Mouse (Mus musculus): ENCODE results near the gene Ywhag.

DNA sequence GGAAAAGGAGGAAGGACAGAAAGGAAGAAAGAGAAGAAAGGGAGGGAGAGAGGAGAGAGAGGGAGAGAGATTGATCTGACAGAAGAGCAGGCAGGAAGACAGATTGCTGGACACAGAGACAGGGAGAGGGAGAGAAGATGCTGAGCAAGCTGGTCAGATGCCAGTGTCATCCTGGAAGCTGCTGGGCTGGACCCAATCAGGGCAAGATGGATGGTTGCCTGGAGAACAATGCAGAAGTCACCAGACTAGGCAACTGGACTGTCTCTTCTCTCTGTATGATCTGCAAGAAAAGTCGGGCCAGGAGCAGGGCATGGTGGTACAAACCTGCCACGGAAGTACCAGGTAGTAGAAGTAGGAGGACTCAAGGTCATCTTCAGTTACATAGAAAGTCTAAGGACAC, 18.4 kb upstream of the Ywhag start:
- TF ChIP-seq CTCF (conservative IDR thresholded peaks at IDR 0.05; ENCODE audit: low read length) = no peak
- TF ChIP-seq POU5F1 (IDR thresholded peaks at IDR 0.05; ENCODE audit: borderline replicate concordance, low read length) = no peak
